Mouse (Mus musculus): ENCODE measurements around the gene Polr2e. TPM values are rescaled to one million over a fixed set of nuclear protein-coding genes. Genes with fewer than 3 reads are reported as not detected.
A peak's percentile ranks its signal among the peaks of the same experiment; 100 is the strongest.

Gene Polr2e
- polyA plus RNA-seq, 1 experiment = 46.3 TPM

DNA sequence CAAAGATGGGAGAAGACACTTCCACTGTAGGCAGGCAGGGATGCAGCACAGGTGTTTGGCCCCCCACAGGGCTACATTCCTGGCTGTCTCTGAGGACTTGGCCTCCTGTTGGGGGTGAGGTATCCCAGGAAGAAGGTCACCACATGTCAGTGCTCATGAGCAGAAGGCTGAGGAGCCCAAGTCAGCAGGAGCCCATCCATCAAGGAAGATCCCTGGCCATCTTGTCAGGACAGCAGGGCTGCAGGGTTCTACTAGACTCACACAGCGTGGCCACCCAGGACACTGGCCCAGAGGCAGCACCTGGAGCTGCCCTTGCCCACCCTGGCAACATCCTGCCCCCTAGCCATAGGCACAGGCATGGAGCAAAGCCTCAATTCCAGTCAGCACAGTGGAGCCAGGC lies 36.3 kb upstream of the Polr2e start:
- H3K4me1 ChIP-seq (ENCODE audit: control insufficient read depth, insufficient read depth, low read length) = peaks cover 32% of the 10 kb centered on the region
- H3K4me3 ChIP-seq (ENCODE audit: insufficient read depth, low read length) = no peak overlapping the region
- TF ChIP-seq CTCF (IDR thresholded peaks at IDR 0.05; ENCODE audit: borderline replicate concordance, insufficient read depth, low read length) (no peak), POLR2A (IDR thresholded peaks at IDR 0.05; ENCODE audit: low read depth, low read length) (no peak)
- peak overlapping the region; percentile 80 for H3K27ac ChIP-seq (ENCODE audit: insufficient read depth, low read length)

DNA sequence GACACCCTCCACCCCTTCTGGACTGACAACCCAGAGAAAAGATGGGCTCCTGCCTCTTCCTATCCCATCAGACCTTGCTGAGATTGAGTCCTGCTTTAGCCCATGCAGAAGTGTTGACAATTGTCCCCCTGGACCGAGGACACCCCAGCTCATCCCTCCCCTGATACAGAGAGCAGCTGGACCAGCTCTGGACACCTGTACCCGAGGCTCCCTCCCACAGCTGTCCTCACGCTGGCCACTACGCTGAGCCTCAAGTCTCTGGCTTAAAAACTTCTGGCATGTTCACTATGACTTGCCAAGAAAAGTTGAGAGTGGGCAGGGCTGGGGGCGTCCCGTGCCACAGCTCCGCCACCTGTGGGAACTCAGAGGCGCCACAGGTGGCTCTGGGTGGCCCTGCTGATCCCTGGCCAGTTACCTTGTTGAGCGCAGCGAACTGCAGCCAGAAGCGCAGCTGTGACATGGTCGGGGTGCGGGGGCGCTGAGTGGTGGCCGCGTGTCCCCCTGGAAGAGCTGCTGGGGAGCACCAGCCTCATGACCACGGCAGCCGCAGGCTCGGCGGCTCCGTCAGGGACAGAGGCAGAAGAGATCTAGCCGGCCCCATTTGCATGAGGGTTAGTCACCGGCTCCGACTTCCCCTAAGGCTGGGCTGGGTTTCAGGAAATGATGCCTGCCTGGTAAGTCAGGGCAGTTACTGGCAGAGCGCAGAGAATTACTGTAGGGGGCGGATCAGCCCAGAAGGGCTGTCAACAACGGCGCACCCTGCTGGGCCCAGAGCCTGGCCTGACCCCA lies 35.4 kb upstream of the Polr2e start:
- peak overlapping the region; percentile 94 for H3K27ac ChIP-seq (ENCODE audit: insufficient read depth, low read length)
- TF ChIP-seq CTCF (IDR thresholded peaks at IDR 0.05; ENCODE audit: borderline replicate concordance, insufficient read depth, low read length) (0 out of 2 replicates have a peak, but pooled peaks have one; percentile 1), POLR2A (IDR thresholded peaks at IDR 0.05; ENCODE audit: low read depth, low read length) (peak; percentile 90)

DNA sequence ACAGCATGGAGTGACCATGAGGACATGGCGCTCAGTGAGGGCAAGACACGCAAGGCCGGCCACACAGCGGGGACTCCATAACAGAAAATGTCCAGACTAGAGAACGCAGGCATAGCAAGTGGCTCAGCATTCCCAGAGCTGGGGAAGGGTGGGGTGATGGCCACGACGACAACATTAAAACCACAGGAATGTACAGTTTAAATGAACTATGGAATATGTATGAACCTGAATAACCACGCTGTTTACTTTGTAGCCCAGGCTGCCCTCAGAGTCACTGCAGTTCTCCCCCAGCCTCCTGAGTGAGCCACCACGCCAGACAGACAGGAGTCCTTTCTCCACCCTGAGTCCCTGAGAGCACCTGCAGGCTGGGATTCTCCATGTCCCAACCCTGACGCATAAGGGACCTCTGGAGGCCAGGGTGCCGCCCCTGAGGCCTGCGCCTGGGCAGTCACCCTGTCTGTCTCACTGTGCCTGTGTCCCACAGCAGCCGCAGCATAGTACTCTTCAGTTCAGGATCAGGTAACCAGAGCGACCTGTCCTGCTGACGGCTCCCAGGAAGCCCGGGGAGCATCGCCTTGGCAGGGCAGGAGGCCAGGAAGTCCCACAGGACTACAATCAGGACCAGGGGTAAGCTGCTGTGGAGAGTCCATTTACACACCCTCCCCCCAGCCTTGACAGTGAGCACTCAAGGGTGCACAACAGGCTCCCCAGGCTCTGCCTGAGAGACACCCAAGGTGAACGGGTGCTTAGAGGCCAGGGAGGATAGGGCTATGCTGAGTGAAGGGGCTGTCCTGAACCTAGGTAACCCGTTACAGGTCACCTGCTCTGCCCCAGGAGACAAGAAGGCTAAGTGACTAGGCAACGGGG lies 33.3 kb upstream of the Polr2e start:
- peak overlapping the region; percentile 94 for H3K27ac ChIP-seq (ENCODE audit: insufficient read depth, low read length)
- peaks cover 32% of the 10 kb centered on the region for H3K4me1 ChIP-seq (ENCODE audit: control insufficient read depth, insufficient read depth, low read length)
- TF ChIP-seq POLR2A (IDR thresholded peaks at IDR 0.05; ENCODE audit: low read depth, low read length) (no peak), CTCF (IDR thresholded peaks at IDR 0.05; ENCODE audit: borderline replicate concordance, insufficient read depth, low read length) (no peak)
- H3K4me3 ChIP-seq (ENCODE audit: insufficient read depth, low read length) = no peak overlapping the region

More for the DNA sequence above, 35.4 kb upstream of the Polr2e start:
- Histone ChIP-seq H3K4me1 (ENCODE audit: control insufficient read depth, insufficient read depth, low read length) (peaks cover 32% of the 10 kb centered on the region), H3K4me3 (ENCODE audit: insufficient read depth, low read length) (peak overlapping the region; percentile 45)

DNA sequence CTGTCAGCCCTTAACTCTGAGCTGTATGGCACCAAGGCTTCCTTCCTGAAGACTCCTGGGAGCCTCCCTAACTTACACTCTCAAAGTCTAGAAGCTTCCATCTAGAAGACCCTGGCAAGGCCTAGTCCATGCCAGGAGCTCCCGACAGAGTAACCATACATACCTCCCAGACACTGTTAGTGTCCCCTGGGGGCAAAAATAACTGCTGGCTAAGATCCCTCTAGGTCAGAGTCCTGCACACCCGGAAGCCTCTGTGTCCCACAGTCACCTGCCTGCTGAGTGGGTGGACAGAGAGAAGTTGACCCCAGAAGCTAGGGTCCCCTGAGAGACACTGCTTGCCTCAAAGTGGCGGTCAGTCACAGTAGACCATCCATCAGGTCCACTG lies 31.9 kb upstream of the Polr2e start:
- H3K27ac ChIP-seq (ENCODE audit: insufficient read depth, low read length) = peak overlapping the region; percentile 94
- peaks cover 32% of the 10 kb centered on the region for H3K4me1 ChIP-seq (ENCODE audit: control insufficient read depth, insufficient read depth, low read length)
- no peak overlapping the region for H3K4me3 ChIP-seq (ENCODE audit: insufficient read depth, low read length)
- no peak for TF ChIP-seq CTCF (IDR thresholded peaks at IDR 0.05; ENCODE audit: borderline replicate concordance, insufficient read depth, low read length)
- no peak for TF ChIP-seq POLR2A (IDR thresholded peaks at IDR 0.05; ENCODE audit: low read depth, low read length)

DNA sequence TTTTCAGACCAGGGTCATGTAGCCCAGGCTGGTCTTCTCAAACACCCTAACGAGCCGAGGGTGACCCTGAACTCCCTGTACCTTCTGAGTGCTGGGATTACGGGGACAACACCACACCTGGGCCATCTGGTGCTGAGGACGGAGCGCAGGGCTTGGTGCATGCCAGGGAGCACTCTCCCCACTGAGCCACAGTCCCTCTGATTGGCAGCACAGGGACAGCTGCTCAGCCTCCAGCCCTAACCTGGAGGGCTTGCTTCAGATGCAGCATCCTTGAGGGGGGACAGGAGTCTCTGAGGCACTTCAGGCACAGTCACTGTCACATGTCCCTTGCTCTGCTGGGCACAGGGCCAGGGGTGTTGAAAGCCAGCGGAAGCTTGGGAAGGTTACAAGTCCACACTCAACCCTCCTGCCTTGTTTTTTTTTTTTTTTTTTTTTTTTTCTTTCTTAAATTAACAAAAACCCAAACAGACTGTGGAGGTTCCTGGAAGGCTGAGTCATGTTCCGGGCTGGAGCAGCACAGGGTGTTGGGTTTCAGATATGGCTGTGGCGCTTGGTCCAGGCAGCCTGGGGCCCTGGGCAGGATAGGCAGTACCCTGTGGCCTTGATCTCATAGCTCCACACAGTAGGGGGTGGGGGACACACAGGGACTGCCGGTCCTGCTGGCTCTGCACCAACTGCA lies 31.4 kb upstream of the Polr2e start:
- Histone ChIP-seq H3K4me3 (ENCODE audit: insufficient read depth, low read length) (no peak overlapping the region), H3K27ac (ENCODE audit: insufficient read depth, low read length) (peak overlapping the region; percentile 94), H3K4me1 (ENCODE audit: control insufficient read depth, insufficient read depth, low read length) (peaks cover 28% of the 10 kb centered on the region)
- TF ChIP-seq POLR2A (IDR thresholded peaks at IDR 0.05; ENCODE audit: low read depth, low read length) (peak; percentile 22; the same call in 1 of the 2 replicates), CTCF (IDR thresholded peaks at IDR 0.05; ENCODE audit: borderline replicate concordance, insufficient read depth, low read length) (no peak)

DNA sequence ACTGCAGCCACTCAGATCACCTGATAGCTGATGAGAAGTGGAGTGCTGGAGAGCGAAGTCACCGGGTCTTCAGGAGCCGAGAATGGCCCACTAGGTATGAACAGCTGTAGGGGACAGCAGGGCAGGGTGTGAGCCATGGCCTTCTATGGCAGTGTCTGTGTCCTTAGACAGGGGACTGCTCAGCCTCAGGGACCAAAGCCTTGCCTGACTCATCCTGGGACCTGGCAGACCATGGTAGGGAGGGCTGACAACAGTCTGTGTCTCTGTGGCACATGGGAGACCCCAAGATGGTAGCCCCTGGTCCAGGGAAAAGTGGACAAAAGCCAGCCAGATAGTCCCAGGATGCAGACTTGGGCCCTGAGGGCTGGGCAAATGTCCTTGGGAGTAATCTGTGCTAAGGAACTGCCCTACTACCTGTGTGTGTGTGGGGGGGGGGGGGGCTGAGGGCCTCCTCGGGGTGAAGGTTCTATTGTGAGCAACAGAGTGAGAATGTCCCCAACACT lies 30.4 kb upstream of the Polr2e start:
- 0 out of 2 replicates have a peak overlapping the region, but pooled peaks have one; percentile 76 for H3K27ac ChIP-seq (ENCODE audit: insufficient read depth, low read length)
- peaks cover 25% of the 10 kb centered on the region for H3K4me1 ChIP-seq (ENCODE audit: control insufficient read depth, insufficient read depth, low read length)
- TF ChIP-seq POLR2A (IDR thresholded peaks at IDR 0.05; ENCODE audit: low read depth, low read length) = no peak
- TF ChIP-seq CTCF (IDR thresholded peaks at IDR 0.05; ENCODE audit: borderline replicate concordance, insufficient read depth, low read length) = no peak
- no peak overlapping the region for H3K4me3 ChIP-seq (ENCODE audit: insufficient read depth, low read length)

DNA sequence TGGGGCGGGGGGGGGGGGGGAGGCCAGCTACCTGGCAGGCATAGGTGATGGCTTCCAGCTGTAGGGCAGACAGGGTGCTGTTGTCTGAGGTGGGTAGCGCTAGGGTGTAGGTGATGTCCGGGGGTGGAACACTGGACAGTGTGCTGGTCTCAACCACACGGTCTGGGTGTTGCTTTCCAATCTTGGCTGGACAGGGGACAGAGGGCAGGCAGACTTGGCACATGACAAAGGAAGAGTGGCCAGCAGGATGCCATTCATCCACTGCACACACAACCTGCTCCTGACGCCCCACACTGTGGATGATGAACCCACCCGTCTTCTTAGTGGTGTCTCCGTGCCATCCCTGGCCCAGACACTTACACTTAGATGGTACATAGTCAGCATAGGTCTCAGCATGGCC lies 29.7 kb upstream of the Polr2e start:
- no peak for TF ChIP-seq CTCF (IDR thresholded peaks at IDR 0.05; ENCODE audit: borderline replicate concordance, insufficient read depth, low read length)
- no peak for TF ChIP-seq POLR2A (IDR thresholded peaks at IDR 0.05; ENCODE audit: low read depth, low read length)
- H3K4me1 ChIP-seq (ENCODE audit: control insufficient read depth, insufficient read depth, low read length) = peaks cover 25% of the 10 kb centered on the region
- no peak overlapping the region for H3K4me3 ChIP-seq (ENCODE audit: insufficient read depth, low read length)
- H3K27ac ChIP-seq (ENCODE audit: insufficient read depth, low read length) = no peak overlapping the region

DNA sequence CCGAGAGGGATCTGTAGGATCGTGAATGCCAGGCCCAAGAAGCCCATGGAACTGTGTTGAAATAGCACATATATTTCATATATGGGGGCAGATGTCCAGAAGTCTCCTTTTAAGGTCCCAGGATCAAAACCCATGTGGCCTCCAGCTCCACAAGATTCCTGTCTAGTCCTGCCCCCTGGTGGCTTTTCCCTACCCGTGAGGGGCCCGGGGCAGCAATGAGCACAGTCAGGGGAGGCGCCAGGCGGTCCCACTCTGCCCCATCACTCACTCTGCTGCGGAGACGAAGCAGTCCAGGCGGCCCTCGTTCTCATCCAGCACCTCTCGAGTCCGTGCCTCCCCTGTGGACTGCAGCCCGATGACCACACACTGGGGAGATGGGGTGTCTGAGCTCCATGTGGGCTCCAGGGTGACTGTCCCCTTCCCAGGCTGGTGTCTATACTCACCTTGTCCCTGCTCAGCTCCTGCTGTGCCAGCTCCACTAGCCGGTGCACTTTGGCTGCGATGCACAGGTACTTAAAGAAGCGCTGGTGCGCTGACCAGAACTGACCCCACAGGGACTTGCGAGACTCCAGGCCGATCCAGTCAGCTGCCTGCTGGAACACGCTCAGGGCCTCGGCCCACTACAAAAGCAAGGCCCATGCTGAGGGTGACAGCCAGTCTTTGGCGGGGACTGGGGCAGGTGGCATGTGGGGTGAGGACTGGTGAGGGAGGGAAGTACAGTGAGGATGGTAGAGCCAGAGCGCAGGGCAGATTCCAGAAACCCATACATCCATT lies 24.5 kb upstream of the Polr2e start:
- Histone ChIP-seq H3K27ac (ENCODE audit: insufficient read depth, low read length) (no peak overlapping the region), H3K4me1 (ENCODE audit: control insufficient read depth, insufficient read depth, low read length) (no peaks in the 10 kb centered on the region), H3K4me3 (ENCODE audit: insufficient read depth, low read length) (no peak overlapping the region)
- TF ChIP-seq POLR2A (IDR thresholded peaks at IDR 0.05; ENCODE audit: low read depth, low read length) (no peak), CTCF (IDR thresholded peaks at IDR 0.05; ENCODE audit: borderline replicate concordance, insufficient read depth, low read length) (no peak)

DNA sequence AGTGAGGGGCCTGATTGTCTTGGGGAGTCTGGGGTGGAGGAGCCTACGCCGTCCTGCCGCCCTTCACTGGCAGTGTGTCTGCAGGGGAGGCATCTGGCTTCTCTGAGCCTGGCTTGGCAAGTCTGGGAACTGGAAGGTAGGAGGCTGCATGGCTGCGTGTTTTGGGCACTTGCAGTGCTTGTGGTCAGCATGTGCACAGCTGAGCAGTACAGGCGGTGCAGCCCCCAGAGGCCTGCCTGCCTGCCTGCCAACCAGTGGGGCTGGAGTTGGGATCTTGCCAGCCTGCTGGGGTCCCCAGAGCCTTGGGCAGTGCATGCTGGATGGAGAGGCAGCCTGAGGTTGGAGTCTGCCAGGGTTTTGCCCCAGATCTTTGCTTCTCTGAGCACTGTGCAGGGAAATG lies 23.5 kb upstream of the Polr2e start:
- no peak overlapping the region for H3K27ac ChIP-seq (ENCODE audit: insufficient read depth, low read length)
- H3K4me3 ChIP-seq (ENCODE audit: insufficient read depth, low read length) = no peak overlapping the region
- TF ChIP-seq CTCF (IDR thresholded peaks at IDR 0.05; ENCODE audit: borderline replicate concordance, insufficient read depth, low read length) = no peak
- no peak for TF ChIP-seq POLR2A (IDR thresholded peaks at IDR 0.05; ENCODE audit: low read depth, low read length)
- no peaks in the 10 kb centered on the region for H3K4me1 ChIP-seq (ENCODE audit: control insufficient read depth, insufficient read depth, low read length)
